Mouse (Mus musculus): ENCODE results near the gene Keg1. TPM values are rescaled to one million over a fixed set of nuclear protein-coding genes. Genes with fewer than 3 reads are reported as not detected.
"Not testable (repeated sequence)": the region's sequence is repeated elsewhere in the genome, so short reads cannot be mapped to it uniquely, and the experiment has no call there.

Gene Keg1
- not detected in 2 replicates for polyA plus RNA-seq (2012; ENCODE audit: insufficient read depth, insufficient read length, missing spikeins)

DNA sequence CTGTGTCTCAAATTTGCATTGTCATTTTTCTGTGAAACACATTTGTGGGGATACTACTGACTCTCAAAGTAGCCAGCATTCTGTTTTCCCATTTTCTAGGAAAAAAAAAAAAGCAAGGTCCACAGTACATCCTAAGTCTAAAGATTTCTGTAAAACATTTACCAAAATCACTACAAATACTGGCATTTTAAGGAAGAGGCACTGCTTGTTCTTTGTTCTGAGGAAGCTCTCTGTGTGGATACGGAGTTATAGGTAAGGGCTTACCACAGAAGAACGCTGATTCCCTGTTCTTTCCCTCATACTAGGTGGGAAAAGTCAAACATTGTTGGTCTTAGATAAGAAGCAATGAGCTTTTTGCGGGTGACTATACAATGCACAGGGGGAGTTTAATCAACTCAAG is at the start of gene Keg1:
Gene Keg1 (plus strand): TSS at position 197 of the 400 bp plus-strand sequence.
- Histone ChIP-seq H3K4me3 (ENCODE audit: insufficient read depth, low read length) (no peak within 1 kb of the TSS), H3K27ac (ENCODE audit: insufficient read depth, low read depth, low read length) (no peak within 1 kb of the TSS), H3K4me1 (ENCODE audit: control insufficient read depth, insufficient read depth, low read length) (no peaks in the 10 kb centered on the region)
- no peak for TF ChIP-seq CTCF (IDR thresholded peaks at IDR 0.05; ENCODE audit: low read depth, low read length)
- TF ChIP-seq POLR2A (IDR thresholded peaks at IDR 0.05; ENCODE audit: borderline replicate concordance, low read depth, low read length): no peak

DNA sequence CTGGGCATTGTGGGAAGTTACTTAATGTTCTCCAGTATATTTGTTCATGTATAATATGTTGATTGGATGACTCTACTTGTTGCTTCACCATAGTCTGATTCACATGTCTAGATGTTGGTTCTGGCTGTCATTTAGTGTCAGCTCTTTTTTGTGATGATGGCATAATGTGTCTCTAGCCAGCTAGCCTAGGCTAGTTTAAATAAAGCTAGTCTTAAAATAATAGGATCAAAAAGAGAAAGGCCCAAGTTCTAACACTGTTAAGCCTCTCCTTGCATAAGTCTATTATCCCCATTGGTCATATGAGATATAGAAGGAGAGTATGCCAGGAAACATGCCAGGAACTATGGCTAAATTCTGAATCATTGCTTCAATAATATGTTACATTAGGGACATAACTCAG is 46.1 kb upstream of the Keg1 start:
- Histone ChIP-seq H3K27ac (ENCODE audit: insufficient read depth, low read depth, low read length) (no peak overlapping the region), H3K4me1 (ENCODE audit: control insufficient read depth, insufficient read depth, low read length) (no peaks in the 10 kb centered on the region), H3K4me3 (ENCODE audit: insufficient read depth, low read length) (no peak overlapping the region)
- TF ChIP-seq CTCF (IDR thresholded peaks at IDR 0.05; ENCODE audit: low read depth, low read length) (no peak), POLR2A (IDR thresholded peaks at IDR 0.05; ENCODE audit: borderline replicate concordance, low read depth, low read length) (no peak)

DNA sequence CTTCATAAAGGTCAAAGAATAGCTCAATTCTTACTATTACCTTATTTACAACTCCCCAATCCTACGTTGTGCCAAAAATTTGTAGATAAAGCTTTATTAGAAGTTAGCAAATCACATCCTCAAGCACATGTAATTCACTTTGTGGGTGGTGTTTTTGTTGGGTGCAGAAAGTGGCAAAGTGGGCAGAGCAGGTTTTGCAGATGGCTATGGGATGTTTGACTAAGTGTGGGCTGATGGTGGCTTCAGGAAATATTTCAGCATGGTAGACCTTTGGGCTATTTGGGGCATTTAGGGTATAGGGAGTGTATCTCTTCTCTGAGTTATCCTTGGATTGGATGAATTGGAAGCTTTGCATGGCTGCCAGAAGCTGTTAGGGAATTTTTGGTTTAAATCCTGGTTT is 29.4 kb upstream of the Keg1 start:
- no peak overlapping the region for H3K27ac ChIP-seq (ENCODE audit: insufficient read depth, low read depth, low read length)
- H3K4me3 ChIP-seq (ENCODE audit: insufficient read depth, low read length): no peak overlapping the region
- no peaks in the 10 kb centered on the region for H3K4me1 ChIP-seq (ENCODE audit: control insufficient read depth, insufficient read depth, low read length)
- TF ChIP-seq CTCF (IDR thresholded peaks at IDR 0.05; ENCODE audit: low read depth, low read length) (no peak), POLR2A (IDR thresholded peaks at IDR 0.05; ENCODE audit: borderline replicate concordance, low read depth, low read length) (no peak)

DNA sequence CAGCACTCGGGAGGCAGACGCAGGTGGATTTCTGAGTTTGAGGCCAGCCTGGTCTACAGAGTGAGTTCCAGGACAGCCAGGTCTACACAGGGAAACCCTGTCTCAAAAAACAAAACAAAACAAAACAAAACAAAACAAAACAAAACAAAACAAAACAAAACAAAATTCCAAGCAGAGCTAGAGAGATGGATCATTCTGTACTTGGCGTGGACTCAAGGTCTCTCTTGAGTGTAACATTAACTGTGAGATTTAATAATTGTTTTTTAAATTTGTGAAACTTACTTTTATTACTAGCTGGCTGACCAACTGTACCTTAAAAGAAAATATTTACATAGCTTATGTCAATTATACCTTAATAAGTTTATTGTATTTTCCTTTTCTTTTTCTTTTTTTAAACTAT is 27.0 kb upstream of the Keg1 start:
- H3K4me3 ChIP-seq (ENCODE audit: insufficient read depth, low read length); H3K4me1 ChIP-seq (ENCODE audit: control insufficient read depth, insufficient read depth, low read length); H3K27ac ChIP-seq (ENCODE audit: insufficient read depth, low read depth, low read length): not testable (repeated sequence)

DNA sequence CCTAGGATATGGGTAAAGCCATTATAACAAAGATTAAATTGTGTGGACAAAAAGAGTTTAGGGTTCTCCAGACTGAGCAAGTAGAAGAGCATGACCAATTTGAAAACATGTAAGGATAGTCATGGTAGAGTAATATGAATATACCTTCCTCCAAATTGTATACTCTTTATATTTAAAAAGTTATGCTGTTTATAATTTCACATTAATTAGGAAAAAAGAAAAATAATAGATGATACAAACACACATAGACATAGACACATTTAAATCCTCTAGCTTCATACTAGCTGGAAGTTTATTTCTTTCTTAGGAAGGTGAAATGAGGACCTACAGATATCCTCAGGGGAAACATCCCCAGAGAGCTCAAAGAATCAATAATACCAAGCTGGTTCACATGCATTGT is 25.4 kb upstream of the Keg1 start, which contains the start of gene Olfr1442:
Gene Olfr1442 (plus strand): TSS at position 301 of the 400 bp plus-strand sequence.
- TF ChIP-seq CTCF (IDR thresholded peaks at IDR 0.05; ENCODE audit: low read depth, low read length): no peak
- TF ChIP-seq POLR2A (IDR thresholded peaks at IDR 0.05; ENCODE audit: borderline replicate concordance, low read depth, low read length): no peak
- Histone ChIP-seq H3K4me3 (ENCODE audit: insufficient read depth, low read length) (no peak within 1 kb of the TSS), H3K4me1 (ENCODE audit: control insufficient read depth, insufficient read depth, low read length) (no peaks in the 10 kb centered on the region), H3K27ac (ENCODE audit: insufficient read depth, low read depth, low read length) (no peak within 1 kb of the TSS)

DNA sequence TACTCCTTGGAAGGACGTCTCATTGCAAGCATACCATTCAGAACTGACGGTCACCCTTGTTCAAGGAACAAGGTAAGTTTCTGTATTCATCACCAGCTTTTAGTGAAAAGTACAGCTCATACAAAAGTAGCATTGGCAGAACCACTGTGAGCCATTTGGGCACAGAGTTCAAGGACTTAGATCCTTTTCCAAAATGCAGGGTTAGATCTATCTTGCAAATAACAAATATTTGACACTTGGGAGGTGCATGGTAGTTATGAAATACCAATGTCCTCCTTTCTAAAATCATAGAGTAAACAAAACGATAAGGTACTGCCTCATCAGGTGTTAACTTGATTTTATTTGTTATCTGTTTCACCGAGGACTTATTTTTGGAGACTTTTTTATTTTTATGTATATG is 24.5 kb upstream of the Keg1 start:
- no peak for TF ChIP-seq CTCF (IDR thresholded peaks at IDR 0.05; ENCODE audit: low read depth, low read length)
- TF ChIP-seq POLR2A (IDR thresholded peaks at IDR 0.05; ENCODE audit: borderline replicate concordance, low read depth, low read length): no peak
- Histone ChIP-seq H3K4me3 (ENCODE audit: insufficient read depth, low read length) (no peak overlapping the region), H3K4me1 (ENCODE audit: control insufficient read depth, insufficient read depth, low read length) (no peaks in the 10 kb centered on the region), H3K27ac (ENCODE audit: insufficient read depth, low read depth, low read length) (no peak overlapping the region)

DNA sequence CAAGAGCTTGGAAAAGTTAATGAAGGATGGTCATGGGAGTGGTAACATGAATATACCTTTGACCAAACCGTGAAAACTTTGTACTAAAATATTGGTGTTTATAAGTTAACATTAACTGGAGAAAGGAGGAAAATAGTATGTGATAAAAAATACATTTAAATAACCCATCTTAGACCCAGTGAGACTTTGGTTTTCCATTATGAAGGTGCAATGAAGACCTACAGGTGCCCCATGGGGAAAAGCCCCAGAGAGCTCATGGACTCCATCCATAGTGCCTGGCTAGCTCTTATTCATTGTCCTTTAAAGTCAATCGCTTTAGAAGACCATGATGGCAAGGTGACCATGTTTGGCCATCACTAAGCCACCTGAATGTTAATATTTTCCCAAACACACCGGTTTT is 17.8 kb upstream of the Keg1 start, which contains the start of gene Olfr1443:
Gene Olfr1443 (plus strand): TSS at position 301 of the 400 bp plus-strand sequence.
- Histone ChIP-seq H3K4me1 (ENCODE audit: control insufficient read depth, insufficient read depth, low read length) (no peaks in the 10 kb centered on the region), H3K4me3 (ENCODE audit: insufficient read depth, low read length) (no peak within 1 kb of the TSS), H3K27ac (ENCODE audit: insufficient read depth, low read depth, low read length) (no peak within 1 kb of the TSS)
- no peak for TF ChIP-seq POLR2A (IDR thresholded peaks at IDR 0.05; ENCODE audit: borderline replicate concordance, low read depth, low read length)
- no peak for TF ChIP-seq CTCF (IDR thresholded peaks at IDR 0.05; ENCODE audit: low read depth, low read length)

DNA sequence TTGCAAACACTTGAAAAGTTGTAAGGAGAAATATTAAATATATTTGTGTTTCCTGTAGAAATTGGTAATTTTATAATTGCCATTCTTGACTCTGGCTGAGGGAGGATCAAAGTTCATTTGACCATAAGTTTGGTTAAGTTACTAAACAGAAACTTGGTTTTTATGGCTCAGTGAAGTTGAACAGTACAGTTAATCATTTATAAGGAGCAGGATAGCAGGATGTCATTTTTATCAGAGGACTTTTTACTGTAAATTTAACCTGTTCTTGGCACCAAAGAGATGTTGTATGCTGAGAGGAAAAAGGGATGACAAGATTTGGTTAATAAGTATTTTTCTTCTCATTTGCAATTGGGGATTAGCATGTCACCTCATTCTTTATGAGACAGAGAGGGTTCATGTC is 10.9 kb upstream of the Keg1 start:
- TF ChIP-seq CTCF (IDR thresholded peaks at IDR 0.05; ENCODE audit: low read depth, low read length) (no peak), POLR2A (IDR thresholded peaks at IDR 0.05; ENCODE audit: borderline replicate concordance, low read depth, low read length) (no peak)
- H3K27ac ChIP-seq (ENCODE audit: insufficient read depth, low read depth, low read length): no peak overlapping the region
- no peak overlapping the region for H3K4me3 ChIP-seq (ENCODE audit: insufficient read depth, low read length)
- no peaks in the 10 kb centered on the region for H3K4me1 ChIP-seq (ENCODE audit: control insufficient read depth, insufficient read depth, low read length)

DNA sequence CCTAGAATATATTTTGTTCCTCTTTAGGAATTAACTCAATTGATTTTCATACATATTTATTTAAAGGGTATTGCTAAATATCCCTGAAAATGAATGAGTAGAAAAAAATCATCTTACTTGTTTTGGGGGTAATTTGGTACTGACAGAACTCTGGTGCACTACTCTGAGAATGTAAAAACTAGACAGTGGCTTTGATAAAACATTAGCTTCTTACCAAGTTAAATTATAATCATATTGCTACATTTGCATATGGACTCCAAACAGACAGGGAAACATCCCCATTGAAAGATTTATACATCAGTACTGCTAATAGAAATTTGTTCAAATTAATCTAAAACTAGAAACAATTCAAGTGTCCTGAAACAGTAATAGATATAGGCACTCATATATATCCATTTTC is 10.4 kb upstream of the Keg1 start:
- Histone ChIP-seq H3K27ac (ENCODE audit: insufficient read depth, low read depth, low read length) (no peak overlapping the region), H3K4me1 (ENCODE audit: control insufficient read depth, insufficient read depth, low read length) (no peaks in the 10 kb centered on the region), H3K4me3 (ENCODE audit: insufficient read depth, low read length) (no peak overlapping the region)
- TF ChIP-seq CTCF (IDR thresholded peaks at IDR 0.05; ENCODE audit: low read depth, low read length) (no peak), POLR2A (IDR thresholded peaks at IDR 0.05; ENCODE audit: borderline replicate concordance, low read depth, low read length) (no peak)

DNA sequence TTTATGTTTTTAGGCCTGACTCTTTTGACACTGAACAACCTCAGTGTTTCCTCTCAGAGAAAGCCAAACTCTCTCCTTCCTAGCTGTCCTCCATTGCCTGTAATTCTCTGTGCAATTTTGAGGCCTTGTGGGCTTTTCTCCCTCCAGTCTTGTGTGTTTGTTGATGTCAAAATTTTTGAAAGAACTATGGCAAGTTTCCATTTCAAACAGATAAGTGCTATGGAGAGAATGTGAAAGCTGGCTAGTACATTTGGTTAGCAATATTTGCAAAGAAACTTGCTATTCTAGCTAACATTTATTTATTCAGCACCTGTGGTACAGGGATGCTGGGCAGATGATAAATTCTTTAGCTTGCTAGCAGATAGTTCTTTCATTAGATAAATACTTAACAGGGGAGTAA is 635 bp downstream of the Keg1 start:
- TF ChIP-seq POLR2A (IDR thresholded peaks at IDR 0.05; ENCODE audit: borderline replicate concordance, low read depth, low read length): no peak
- TF ChIP-seq CTCF (IDR thresholded peaks at IDR 0.05; ENCODE audit: low read depth, low read length): no peak
- H3K4me1 ChIP-seq (ENCODE audit: control insufficient read depth, insufficient read depth, low read length): no peaks in the 10 kb centered on the region
- no peak overlapping the region for H3K27ac ChIP-seq (ENCODE audit: insufficient read depth, low read depth, low read length)
- H3K4me3 ChIP-seq (ENCODE audit: insufficient read depth, low read length): no peak overlapping the region

DNA sequence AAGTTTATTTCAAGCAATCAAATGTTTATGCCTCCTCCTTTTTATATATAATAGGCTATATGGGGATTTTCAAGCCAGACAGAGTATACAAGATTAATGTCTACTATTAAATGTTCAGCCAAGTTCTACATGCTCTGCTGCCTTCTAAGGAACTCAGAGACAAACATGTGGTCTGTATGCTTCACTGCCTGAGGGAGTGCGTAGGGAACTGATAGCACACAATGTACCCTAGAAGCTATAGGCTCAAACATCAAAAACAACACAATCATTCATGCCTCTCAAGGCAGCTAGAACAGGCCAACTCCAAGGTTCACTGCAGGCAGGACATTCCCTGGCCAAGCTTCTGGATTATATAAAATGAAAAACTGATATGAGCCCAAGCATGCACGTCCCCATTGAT is 12.9 kb downstream of the Keg1 start:
- TF ChIP-seq POLR2A (IDR thresholded peaks at IDR 0.05; ENCODE audit: borderline replicate concordance, low read depth, low read length) (no peak), CTCF (IDR thresholded peaks at IDR 0.05; ENCODE audit: low read depth, low read length) (no peak)
- Histone ChIP-seq H3K27ac (ENCODE audit: insufficient read depth, low read depth, low read length) (no peak overlapping the region), H3K4me1 (ENCODE audit: control insufficient read depth, insufficient read depth, low read length) (no peaks in the 10 kb centered on the region), H3K4me3 (ENCODE audit: insufficient read depth, low read length) (no peak overlapping the region)
